Mouse (Mus musculus): ENCODE measurements around the gene Ccl9. TPM values are rescaled to one million over a fixed set of nuclear protein-coding genes. Genes with fewer than 3 reads are reported as not detected.

The Ccl9 gene
- total and polyA plus RNA-seq, 3 experiments, result 0.67 to 0.81 TPM; not detected in 1

- Histone ChIP-seq H3K79me2 (replicated peaks; ENCODE audit: control insufficient read depth, extremely low read depth, insufficient read depth, poor library complexity, severe bottlenecking) (no peaks in the 10 kb centered on the region), H3K9ac (ENCODE audit: insufficient read depth, low read depth) (no peak overlapping the region), H3K27ac (ENCODE audit: insufficient read depth, low read depth) (no peak overlapping the region), H3K36me3 (replicated peaks in 1 of 2; ENCODE audit: control insufficient read depth in 1 of 2, insufficient read depth in 1 of 2, low read length in 1 of 2) (no peaks in the 10 kb centered on the region), H3K4me1 (ENCODE audit: control insufficient read depth in 1 of 2, insufficient read depth in 2 of 2) (peaks cover 0 to 8% of the 10 kb centered on the region in 2 experiments; a peak in 2 of 4 replicates), H3K4me2 (ENCODE audit: insufficient read depth, low read depth, poor library complexity, severe bottlenecking) (no peak overlapping the region), H3K9me3 (replicated peaks; ENCODE audit: low read length) (no peaks in the 10 kb centered on the region), H3K27me3 (replicated peaks) (peaks cover 1% of the 10 kb centered on the region), H3K4me3 (replicated peaks in 1 of 3; ENCODE audit: low read depth in 2 of 3, low read length in 2 of 3, poor library complexity in 1 of 3) (no peak overlapping the region)
- dilution Hi-C loops (cut with MboI; ENCODE audit: extremely low pct_ligation_motif_present, extremely low pct_unique_long_range_greater_than_20kb, low sequenced_read_pairs) (no loop called here), in situ Hi-C loops (cut with MboI; ENCODE audit: low pct_ligation_motif_present, low pct_unique_long_range_greater_than_20kb, low sequenced_read_pairs) (no loop called here)
- no peak for DNase-seq (ENCODE audit: extremely low read depth)
- TF ChIP-seq TBP (conservative IDR thresholded peaks at IDR 0.05; ENCODE audit: low read depth, low read length), result no peak
- no peak for TF ChIP-seq ZNF384 (IDR thresholded peaks at IDR 0.05; ENCODE audit: low read depth, low read length)
- TF ChIP-seq MAZ (IDR thresholded peaks at IDR 0.05; ENCODE audit: low read depth, low read length), result no peak
- TF ChIP-seq JUND (conservative IDR thresholded peaks at IDR 0.05; ENCODE audit: low read depth, low read length), result no peak
- TF ChIP-seq EP300 (IDR thresholded peaks at IDR 0.05; ENCODE audit: low read length), result no peak
- no peak for TF ChIP-seq ELF1 (IDR thresholded peaks at IDR 0.05; ENCODE audit: low read depth, low read length)
- TF ChIP-seq MAFK (IDR thresholded peaks at IDR 0.05; ENCODE audit: insufficient replicate concordance, low read length), result no peak
- no peak for TF ChIP-seq CHD2 (IDR thresholded peaks at IDR 0.05; ENCODE audit: low read length)
- TF ChIP-seq NRF1 (IDR thresholded peaks at IDR 0.05; ENCODE audit: low read depth, low read length), result no peak
- TF ChIP-seq ZC3H11A (IDR thresholded peaks at IDR 0.05; ENCODE audit: low read depth, low read length), result no peak
- no peak for TF ChIP-seq ZKSCAN1 (IDR thresholded peaks at IDR 0.05; ENCODE audit: borderline replicate concordance, low read depth, low read length)
- TF ChIP-seq ZMIZ1 (IDR thresholded peaks at IDR 0.05; ENCODE audit: low read depth, low read length), result no peak
- no peak for TF ChIP-seq MEF2A (IDR thresholded peaks at IDR 0.05; ENCODE audit: borderline replicate concordance, low read depth, low read length)
- no peak for TF ChIP-seq USF2 (conservative IDR thresholded peaks at IDR 0.05; ENCODE audit: low read depth, low read length)
- TF ChIP-seq SIN3A (IDR thresholded peaks at IDR 0.05; ENCODE audit: low read length), result no peak
- no peak for TF ChIP-seq USF1 (IDR thresholded peaks at IDR 0.05; ENCODE audit: low read depth, low read length)
- TF ChIP-seq TCF12 (IDR thresholded peaks at IDR 0.05; ENCODE audit: low read depth, low read length), result no peak
Measured at GRCm38 (mm10) chr11:83606396-83606795, 28.0 kb upstream of the Ccl9 start.

GRCm38 (mm10) chr11:83605535-83605934 lies 27.1 kb upstream of the Ccl9 start:
- no peak overlapping the region for H3K4me3 ChIP-seq (replicated peaks in 1 of 3; ENCODE audit: low read depth in 2 of 3, low read length in 2 of 3, poor library complexity in 1 of 3)
- no peak for DNase-seq (ENCODE audit: extremely low read depth)
- no peaks in the 10 kb centered on the region for H3K36me3 ChIP-seq (replicated peaks in 1 of 2; ENCODE audit: control insufficient read depth in 1 of 2, insufficient read depth in 1 of 2, low read length in 1 of 2)
- H3K4me1 ChIP-seq (ENCODE audit: control insufficient read depth in 1 of 2, insufficient read depth in 2 of 2), result peaks cover 0 to under 1% of the 10 kb centered on the region in 2 experiments; a peak in 2 of 4 replicates
- peaks cover 1% of the 10 kb centered on the region for H3K27me3 ChIP-seq (replicated peaks)
- H3K9me3 ChIP-seq (replicated peaks; ENCODE audit: low read length), result no peaks in the 10 kb centered on the region
- no peak overlapping the region for H3K4me2 ChIP-seq (ENCODE audit: insufficient read depth, low read depth, poor library complexity, severe bottlenecking)
- dilution Hi-C loops (cut with MboI; ENCODE audit: extremely low pct_ligation_motif_present, extremely low pct_unique_long_range_greater_than_20kb, low sequenced_read_pairs), result no loop called here
- no peak overlapping the region for H3K27ac ChIP-seq (ENCODE audit: insufficient read depth, low read depth)
- in situ Hi-C loops (cut with MboI; ENCODE audit: low pct_ligation_motif_present, low pct_unique_long_range_greater_than_20kb, low sequenced_read_pairs), result no loop called here
- no peak for TF ChIP-seq CHD1 (IDR thresholded peaks at IDR 0.05; ENCODE audit: low read depth, low read length)
- TF ChIP-seq SIN3A (IDR thresholded peaks at IDR 0.05; ENCODE audit: low read length), result no peak
- TF ChIP-seq TBP (conservative IDR thresholded peaks at IDR 0.05; ENCODE audit: low read depth, low read length), result no peak
- TF ChIP-seq SMC3 (IDR thresholded peaks at IDR 0.05; ENCODE audit: low read depth, low read length), result no peak
- TF ChIP-seq MXI1 (IDR thresholded peaks at IDR 0.05; ENCODE audit: low read depth, low read length), result no peak
- no peak for TF ChIP-seq PAX5 (IDR thresholded peaks at IDR 0.05; ENCODE audit: low read length)
- no peak for TF ChIP-seq ZC3H11A (IDR thresholded peaks at IDR 0.05; ENCODE audit: low read depth, low read length)
- no peak for TF ChIP-seq MEF2A (IDR thresholded peaks at IDR 0.05; ENCODE audit: borderline replicate concordance, low read depth, low read length)
- TF ChIP-seq ZKSCAN1 (IDR thresholded peaks at IDR 0.05; ENCODE audit: borderline replicate concordance, low read depth, low read length), result no peak
- TF ChIP-seq IRF4 (IDR thresholded peaks at IDR 0.05; ENCODE audit: low read depth, low read length), result no peak
- TF ChIP-seq CHD2 (IDR thresholded peaks at IDR 0.05; ENCODE audit: low read length), result no peak
- TF ChIP-seq RCOR1 (conservative IDR thresholded peaks at IDR 0.05; ENCODE audit: low read depth, low read length), result no peak
- H3K9ac ChIP-seq (ENCODE audit: insufficient read depth, low read depth), result no peak overlapping the region
- no peaks in the 10 kb centered on the region for H3K79me2 ChIP-seq (replicated peaks; ENCODE audit: control insufficient read depth, extremely low read depth, insufficient read depth, poor library complexity, severe bottlenecking)
